Mouse (Mus musculus) testis, adult 2 months (tissue): Measurements from ENCODE around the gene Zcchc3.

Experiments used
- CTCF ChIP-seq: fragments of 200-500 bp; IDR thresholded peaks from 2 replicates; pipeline ENCODE4 v1.5.1; 2012; ENCODE audit warnings: low read depth, mild to moderate bottlenecking, inconsistent platforms, low read length, moderate library complexity; ENCODE audit not compliant: control insufficient read depth, insufficient read depth, insufficient replicate concordance
- POLR2A ChIP-seq: fragments of 200-500 bp; IDR thresholded peaks from 2 replicates; pipeline ENCODE4 v1.6.1; 2012; ENCODE audit warnings: low read depth, mild to moderate bottlenecking, inconsistent platforms, low read length, moderate library complexity; ENCODE audit not compliant: control insufficient read depth

GRCm38 (mm10) chr2:152392786-152393185 is 22.0 kb downstream of the Zcchc3 start:
- TF ChIP-seq CTCF (no peak; the same call in 1 of the 2 replicates), POLR2A (no peak)
